Mouse (Mus musculus): ENCODE results near the gene Foxo4.

Foxo4 gene

DNA sequence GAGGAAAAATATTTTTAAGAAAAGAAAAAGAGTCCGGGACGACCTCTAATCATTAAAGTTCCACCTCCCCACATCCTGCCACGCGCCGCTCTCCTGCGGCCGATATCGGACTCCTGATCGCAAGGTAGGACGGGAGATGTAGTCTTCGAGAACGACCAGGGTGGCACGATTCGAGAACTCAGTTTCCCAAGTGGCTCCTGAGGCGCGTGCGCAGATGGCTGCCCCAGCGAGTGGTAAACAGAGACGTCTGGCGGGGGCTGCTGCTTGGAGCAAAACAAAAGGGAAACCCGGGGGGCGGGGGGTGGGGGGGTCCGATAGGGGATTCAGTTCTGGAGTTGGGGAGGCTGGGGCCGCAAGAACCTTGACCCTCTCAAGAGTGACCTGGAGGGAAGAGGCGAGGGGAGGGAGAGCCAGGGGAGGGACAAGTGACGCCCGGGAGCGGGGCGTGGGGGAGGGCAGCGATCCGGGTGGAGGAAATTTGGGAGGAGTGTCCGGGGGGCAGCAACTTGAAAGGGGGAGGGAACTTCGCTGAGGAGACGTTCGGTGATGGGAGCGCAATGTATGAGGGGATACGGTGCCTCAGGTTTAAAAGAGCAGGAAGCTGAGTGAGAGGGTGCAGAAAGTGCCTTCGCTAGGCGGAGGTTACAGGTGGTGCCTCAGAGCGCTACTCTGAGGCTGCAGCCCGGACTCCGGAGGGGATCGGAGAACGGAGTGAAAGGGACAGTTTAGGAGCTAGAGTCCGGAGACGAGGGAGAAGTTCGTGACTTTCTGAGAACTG, at the start of gene Foxo4:
Gene Foxo4, plus strand, starts transcription at position 577 of the 778 bp plus-strand sequence.
- peak in 1 of 2 experiments; percentile 54 for DNase-seq (ENCODE audit: low read depth in 1 of 2, low spot score in 2 of 2)

DNA sequence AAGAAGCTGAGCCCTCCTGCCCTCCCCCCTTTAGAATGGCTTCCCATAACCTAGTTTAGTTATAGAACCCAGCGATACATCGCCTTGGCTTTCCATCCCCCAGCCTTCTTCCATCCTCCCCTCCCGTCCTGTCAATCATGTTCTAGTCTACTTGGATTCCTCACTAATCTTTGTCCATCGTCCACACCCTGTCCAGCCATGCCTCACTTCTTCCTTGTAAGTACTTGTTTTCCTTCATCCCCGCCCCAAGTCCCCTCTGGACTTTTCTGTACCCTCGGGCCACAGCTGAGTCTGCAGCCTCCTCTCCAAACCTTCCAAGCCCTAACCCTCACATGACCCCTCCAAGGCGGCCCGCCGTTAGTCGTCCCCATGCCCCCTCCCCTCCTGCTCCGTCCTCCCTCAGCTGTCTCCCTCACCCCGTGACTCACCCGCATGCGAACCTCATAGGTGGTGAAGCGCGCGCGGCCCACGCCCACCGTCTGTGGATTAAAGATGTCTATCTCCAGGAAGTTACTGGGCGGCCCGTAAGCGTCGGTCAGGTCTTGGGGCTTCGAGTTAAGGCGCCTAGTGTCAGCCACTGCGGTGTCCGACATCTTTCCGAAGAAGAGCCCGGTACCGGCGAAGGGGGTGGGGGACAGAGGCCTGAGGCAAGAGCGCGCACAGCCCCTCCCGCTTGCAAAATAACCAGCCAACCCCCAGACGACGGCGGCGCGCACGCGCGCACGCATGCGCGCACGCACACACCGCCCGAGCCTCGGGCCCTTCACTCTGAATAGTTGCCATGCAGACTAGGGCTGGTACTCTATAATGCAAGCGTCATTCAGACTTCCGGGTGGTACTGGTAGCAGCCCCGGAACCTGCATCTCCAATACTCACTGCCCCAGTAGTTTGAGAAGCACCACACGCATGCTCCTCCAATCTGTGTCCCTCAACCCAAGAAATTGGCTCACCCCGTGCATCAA, 32.2 kb upstream of the Foxo4 start, which contains the start of gene Snx12:
Gene Snx12, minus strand, starts transcription at position 730 of the 962 bp plus-strand sequence.
- DNase-seq (ENCODE audit: low read depth in 1 of 2, low spot score in 2 of 2) = peak; percentile 41 to 67

DNA sequence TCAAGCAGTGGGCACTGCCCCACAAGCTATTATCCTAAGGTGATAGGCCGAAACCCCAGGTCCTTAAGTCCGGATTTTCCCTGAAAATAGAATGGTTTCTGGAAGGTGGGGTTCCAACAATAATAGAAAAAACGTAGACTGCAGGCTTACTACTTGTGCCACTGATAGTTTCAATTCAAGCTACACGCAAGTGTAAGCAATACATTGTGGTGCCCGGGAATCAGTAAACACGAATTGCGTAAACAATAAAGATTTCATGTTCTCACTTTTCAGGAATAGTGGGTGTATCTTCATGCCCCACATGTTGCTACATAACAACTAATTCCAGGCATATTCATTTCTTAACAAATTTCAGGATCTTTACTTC, 31.5 kb upstream of the Foxo4 start:
- DNase-seq (ENCODE audit: low read depth in 1 of 2, low spot score in 2 of 2) = no peak

DNA sequence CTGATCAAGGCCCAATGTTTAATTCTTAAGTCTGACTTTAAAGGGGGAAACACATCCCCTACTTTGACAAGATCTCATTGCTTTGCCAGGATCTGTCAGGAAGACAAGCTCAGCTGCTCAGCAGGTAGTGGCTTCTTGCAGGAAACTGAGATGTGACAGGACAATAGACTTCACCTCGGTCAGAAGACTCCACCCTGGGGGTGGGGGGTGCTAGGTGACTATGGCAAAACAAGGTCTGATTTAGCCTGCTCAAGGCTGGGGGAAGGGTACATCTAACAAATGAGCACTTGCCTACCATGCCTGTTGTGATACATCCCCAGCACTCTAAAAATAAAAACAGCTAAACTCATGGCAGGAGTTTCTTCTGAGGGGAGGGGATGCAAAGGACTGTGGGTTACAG, 9.3 kb upstream of the Foxo4 start:
- no peak for DNase-seq (ENCODE audit: low read depth in 1 of 2, low spot score in 2 of 2)

DNA sequence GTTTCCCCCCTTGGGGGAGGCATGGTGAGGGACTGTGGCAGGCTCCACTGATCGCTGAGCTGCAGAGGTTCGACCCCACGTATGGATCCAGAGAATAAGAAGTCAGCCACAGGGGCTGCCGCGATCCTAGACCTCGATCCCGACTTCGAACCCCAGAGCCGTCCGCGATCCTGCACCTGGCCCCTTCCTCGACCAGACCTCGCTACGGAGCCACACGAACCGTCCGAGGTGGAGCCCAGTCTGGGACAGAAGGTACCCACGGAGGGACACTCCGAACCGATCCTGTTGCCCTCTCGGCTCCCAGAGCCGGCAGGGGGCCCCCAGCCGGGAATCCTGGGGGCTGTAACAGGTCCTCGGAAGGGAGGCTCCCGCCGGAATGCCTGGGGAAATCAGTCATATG, 412 bp downstream of the Foxo4 start:
- no peak for DNase-seq (ENCODE audit: low read depth in 1 of 2, low spot score in 2 of 2)

DNA sequence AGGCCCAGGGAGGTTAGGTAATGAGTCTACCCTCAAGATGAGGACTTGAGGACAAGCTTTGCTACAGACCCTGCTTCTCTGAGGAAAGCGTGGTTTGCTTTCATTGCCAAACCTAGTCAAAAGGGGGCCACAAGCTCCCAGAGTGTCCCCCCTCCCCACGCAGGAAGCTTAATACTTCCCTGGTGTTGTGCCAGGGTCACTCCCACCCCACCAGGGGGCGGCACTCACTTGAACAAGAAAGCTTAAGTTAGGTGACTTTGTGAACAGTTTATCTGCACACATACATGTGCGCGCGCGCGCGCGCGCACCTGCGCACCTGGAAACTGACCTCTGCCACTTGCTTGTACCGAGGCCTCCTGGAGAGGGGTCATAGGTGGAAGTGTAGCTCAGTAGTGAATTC, 2.3 kb downstream of the Foxo4 start:
- no peak for DNase-seq (ENCODE audit: low read depth in 1 of 2, low spot score in 2 of 2)

DNA sequence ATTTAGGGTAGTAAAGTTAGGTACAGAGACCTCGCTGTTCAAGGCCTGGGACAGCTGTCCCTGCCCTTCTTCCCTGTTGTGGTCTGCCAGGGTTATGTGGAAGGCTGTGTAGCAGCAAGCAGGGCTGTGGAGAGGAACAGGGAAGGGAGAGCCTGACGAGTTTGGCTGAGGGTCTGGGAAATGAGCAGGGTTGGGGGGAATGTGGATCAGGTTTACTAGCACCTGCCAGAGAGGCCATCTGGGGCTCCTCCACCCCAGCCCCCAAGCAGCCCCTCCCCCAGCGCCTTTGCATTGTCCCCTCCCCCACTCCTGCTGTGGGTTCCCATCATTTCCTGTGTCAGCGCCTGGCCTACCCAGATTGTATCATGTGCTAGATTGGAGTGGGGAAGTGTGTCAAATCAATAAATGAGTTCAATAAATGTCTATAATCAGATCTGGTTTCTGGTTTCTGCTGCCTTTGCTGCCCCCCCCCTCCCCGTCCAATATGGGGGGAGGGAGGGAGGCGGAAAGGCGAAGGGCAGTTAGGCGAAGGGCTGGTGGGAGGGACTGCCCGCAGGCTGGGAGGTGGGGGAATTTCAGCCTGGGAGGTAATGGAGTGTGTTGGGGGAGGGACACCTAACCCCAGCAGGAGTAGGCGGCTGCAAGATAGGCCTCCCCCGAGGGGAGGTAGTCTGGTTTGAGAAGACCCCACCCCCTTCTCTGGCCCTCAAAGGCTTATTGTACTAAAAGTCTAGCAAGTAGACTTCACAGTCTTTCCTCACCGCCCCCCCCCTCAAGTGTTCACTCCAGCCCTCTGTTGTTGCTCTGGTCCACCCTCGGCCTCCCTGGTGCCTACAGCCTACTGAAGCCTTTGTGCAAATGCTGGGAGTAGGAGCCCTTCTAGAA, 6.4 kb downstream of the Foxo4 start:
- no peak for DNase-seq (ENCODE audit: low read depth in 1 of 2, low spot score in 2 of 2)

DNA sequence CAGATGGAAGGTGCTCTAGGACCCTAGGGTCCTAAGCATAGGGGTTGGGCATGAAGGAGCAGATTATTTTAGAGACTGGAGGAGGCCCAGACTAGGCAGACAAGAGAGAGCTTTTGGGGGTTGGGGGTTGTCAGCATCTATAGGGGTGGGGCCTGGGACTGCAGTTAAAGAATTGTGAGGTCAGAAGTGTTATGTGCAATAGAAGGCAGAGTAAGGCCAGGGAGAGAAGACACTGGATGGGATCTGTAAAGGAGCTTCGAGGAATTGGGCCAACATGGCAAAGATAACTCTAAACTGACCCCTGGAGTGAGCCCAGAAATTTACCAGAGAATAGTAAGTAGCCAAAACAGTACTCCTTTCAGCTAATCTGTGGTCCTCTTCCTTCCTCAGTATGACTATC, 9.6 kb downstream of the Foxo4 start, which contains the start of gene Gm614:
Gene Gm614, minus strand, starts transcription at position 101 of the 400 bp plus-strand sequence.
- no peak for DNase-seq (ENCODE audit: low read depth in 1 of 2, low spot score in 2 of 2)

DNA sequence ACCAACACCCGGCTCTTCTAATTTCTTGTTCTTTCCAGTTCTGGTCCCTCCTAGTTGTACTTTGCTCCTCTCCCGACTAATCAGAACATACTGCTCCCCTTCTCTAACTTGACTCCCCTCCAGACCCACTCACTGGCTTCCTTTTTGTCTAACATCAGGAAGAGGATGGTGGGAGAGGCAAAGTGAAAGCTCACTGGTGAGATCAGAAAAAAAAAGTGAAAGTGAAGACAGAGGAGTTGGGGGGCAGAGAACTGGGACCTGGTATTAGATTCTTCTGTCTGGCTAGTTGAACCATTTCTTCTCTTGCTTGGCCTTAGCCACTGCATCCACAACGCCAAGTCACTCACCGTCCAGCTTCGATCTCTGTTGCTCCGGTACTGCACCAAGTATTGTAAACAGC, 12.3 kb downstream of the Foxo4 start:
- DNase-seq (ENCODE audit: low read depth in 1 of 2, low spot score in 2 of 2) = no peak

DNA sequence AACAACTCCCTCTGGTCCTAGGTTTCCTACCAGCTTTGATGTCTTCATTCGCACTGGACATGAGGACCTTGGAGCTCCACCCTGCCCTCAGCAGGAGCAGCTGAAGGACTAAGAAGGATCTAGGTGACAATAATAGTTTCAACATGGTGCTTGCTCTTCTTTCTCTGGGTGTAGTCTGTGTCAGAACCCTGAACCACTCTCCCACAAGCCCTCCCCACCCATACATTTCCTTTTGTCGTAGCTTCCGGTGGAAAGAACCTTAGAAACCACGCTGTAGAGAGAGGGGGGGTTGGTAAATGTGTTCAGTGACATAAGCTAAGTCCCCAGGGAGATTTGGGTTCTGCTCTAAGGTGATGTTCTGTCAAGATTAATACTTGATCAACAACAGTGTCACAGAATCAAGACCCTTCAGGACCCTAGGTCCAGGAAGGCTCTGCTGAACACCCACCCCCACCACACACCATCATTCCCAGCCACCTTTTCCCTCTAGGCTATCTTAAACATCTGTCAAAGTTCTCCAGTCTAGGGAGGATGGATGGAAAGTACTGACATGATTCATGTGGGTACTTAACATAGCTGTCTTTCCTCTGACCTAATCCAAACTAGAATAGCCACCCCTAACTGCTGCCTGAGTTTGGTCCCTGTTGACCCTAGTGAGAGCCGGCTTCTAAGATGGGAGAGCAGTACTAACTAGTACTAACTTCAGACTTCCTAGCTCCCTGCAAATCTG, 13.9 kb downstream of the Foxo4 start, which contains the start of gene Il2rg:
Gene Il2rg, minus strand, starts transcription at position 231 of the 730 bp plus-strand sequence.
- DNase-seq (ENCODE audit: low read depth in 1 of 2, low spot score in 2 of 2) = peak in 1 of 2 experiments; percentile 34

DNA sequence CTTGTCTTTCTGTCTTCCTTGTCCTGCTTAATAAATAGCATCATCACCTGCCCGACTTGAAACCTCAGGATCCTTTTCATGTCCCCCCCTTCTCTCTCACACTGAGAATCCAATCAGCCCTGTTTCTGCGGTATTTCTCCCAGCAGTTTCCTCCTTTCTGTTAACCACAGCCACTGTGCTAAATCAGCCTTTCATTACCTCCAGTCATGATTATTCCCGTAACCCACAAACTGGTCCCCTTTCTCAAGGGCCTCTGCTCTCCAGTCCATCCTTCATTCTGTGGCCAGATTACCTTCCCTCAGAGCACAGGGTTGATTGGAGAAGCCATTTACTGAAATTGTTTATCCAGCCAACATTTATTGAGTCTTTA, 14.4 kb downstream of the Foxo4 start, which contains the start of gene Gm20489:
Gene Gm20489, minus strand, starts transcription at position 269 of the 370 bp plus-strand sequence.
- no peak for DNase-seq (ENCODE audit: low read depth in 1 of 2, low spot score in 2 of 2)

DNA sequence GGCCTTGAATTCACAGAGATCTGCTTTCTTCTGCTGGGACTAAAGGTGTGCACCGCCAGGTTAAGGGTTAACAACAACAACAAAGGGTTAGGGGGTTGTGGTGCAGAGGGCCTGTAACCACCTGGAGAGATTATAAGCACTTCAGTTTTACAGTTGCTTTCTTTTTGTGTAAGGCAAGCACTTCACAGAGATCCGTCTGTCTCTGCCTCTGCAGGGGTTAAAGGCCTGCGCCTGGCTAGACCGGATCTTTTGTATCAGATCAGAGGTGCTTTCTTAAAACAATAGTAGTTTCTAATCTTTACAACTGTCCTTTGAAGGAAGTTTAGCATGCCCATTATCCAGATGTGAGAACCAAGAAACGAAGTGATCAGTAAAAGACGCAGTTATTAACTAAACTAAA, 19.1 kb downstream of the Foxo4 start:
- no peak for DNase-seq (ENCODE audit: low read depth in 1 of 2, low spot score in 2 of 2)

DNA sequence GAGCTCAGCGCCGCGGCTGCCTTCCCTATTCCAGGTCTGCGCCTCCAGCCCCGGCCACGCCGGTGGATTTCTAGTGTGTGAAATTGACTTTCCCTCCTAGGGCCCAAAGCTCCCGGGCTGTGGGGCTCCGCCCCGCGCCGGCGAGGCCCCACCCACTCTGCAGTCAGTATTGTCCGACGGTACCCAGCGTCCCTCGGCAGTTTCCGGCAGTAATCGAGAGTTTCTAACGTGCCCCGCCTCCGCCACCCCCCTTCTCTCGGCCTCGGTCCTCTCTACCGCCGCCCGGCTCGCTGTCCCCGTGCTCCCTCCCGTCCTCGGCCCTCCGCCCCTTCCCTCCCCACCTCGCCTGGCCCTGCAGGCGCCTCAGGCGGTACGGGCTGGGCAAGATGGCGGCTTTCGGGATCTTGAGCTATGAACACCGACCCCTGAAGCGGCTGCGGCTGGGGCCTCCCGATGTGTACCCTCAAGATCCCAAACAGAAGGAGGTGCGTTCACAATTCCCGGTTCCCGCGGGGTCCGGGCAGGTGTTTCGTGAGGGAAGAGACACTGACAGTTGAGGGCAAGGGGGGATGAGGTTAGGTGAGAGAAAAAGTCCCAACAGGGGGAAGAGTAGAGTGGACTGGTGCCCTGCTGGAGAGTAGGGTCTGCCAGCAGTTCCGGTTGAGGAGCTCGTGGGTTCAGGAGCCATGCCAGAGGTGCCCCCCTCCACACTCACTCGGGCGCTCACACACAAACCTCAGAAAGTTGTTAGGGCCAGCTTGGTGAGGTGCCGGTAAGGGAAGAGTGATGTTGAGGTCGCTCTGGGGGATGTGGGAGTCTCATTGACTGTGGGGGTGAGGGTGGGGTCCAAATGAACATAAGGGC, 19.8 kb downstream of the Foxo4 start, which contains the start of gene Med12:
Gene Med12, plus strand, starts transcription at position 156 of the 864 bp plus-strand sequence.
- peak; percentile 53 to 78 for DNase-seq (ENCODE audit: low read depth in 1 of 2, low spot score in 2 of 2)

DNA sequence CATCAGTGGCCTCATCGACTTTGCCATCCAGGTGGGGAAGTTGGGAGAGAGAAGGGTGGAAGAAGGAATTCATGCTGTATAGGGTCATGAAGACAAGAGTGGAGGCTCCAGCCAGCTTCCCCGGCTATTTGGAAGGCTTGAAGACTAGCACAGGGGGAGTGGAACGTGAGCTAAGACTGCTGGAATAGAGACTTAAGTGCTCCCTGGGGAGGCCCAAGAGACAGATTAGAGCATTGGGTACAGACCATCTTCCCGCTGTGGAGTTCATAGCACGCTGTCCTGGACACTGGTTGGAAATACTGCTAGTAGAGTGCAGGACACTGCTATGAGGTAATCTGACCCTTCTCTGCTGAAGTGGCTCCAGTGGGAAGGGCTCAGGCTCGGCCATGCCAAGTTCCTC, 28.5 kb downstream of the Foxo4 start:
- no peak for DNase-seq (ENCODE audit: low read depth in 1 of 2, low spot score in 2 of 2)

DNA sequence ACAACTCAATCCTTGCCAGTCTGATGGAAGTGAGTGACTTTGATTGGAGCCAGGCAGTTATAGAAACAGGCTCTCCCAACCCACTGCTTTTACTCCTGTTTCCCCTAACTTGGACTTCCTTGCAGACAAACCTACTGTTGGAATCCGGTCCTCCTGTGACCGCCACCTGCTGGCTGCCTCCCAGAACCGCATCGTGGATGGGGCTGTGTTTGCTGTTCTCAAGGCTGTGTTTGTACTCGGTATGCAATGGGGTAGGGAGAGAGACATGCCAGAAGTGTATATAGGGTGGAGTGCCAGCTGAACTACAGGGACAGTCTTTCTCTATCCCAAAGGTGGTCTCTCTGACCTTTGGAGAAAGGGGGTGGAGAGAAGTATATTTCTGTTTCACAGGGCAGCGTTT, 31.2 kb downstream of the Foxo4 start:
- DNase-seq (ENCODE audit: low read depth in 1 of 2, low spot score in 2 of 2) = peak in 1 of 2 experiments; percentile 31

DNA sequence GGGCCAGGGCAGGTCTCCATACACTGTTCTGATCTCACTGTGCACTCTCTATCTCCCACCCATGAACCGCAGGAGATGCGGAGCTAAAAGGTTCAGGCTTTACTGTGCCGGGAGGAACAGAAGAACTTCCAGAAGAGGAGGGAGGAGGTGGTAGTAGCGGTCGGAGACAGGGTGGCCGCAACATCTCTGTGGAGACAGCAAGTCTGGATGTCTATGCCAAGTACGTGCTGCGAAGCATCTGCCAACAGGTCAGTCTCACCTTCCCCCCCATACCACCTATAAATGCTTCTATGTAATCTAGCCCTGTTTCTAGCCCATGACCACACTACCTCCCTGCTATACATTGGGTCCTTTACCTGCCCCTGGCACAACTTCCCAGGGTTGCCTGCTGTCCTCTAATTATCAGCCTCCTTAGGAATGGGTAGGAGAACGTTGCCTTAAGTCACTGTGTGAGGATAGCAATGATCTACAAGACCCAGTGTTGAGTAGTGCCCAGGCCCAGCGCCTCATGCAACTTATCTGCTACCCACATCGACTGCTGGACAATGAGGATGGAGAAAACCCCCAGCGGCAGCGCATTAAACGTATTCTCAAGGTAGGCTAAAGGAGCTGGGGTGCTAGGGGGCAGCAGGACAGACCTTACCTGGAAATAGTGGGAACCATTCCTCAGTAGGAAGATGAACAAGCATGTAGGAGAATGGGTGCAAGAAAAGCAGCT, 31.8 kb downstream of the Foxo4 start:
- DNase-seq (ENCODE audit: low read depth in 1 of 2, low spot score in 2 of 2) = no peak

DNA sequence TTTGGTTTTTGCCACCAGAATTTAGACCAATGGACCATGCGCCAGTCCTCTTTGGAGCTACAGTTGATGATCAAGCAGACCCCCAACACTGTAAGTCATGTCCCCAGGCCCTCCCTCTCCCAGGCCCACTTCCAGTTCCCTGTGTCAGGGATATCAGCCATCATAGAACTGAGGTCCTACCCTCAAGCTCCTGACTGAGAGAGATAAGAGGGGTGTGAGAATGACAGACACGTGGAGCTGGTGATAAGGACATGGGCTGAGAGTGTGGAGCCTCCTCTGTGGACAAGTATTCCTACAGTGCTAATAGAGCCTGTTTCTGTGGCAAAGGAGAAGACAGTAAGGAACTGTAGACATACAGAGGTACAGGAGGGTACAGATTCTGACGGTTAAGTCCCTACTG, 33.2 kb downstream of the Foxo4 start:
- DNase-seq (ENCODE audit: low read depth in 1 of 2, low spot score in 2 of 2) = no peak

DNA sequence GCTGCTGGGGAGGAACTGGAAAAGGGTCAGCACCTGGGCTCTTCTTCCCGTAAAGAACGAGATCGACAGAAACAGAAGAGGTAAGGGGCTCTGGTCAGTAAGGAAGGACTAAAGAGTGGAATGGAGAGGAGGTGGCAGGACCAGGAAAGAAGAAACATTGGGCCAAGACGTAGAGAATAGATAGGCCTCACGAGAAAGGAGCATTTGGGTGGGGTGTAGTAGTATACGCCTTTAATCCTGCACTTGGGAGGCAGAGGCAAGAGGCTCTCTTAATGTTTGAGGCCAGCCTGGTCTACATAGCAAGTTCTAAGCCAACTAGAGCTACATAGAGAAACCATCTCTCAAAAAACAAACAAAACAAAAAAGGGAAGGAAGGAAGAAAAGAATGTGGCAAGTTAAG, 34.1 kb downstream of the Foxo4 start:
- no peak for DNase-seq (ENCODE audit: low read depth in 1 of 2, low spot score in 2 of 2)

All from monocyte, adult 2 months (primary cell).